Mouse (Mus musculus) thymus, adult 2 months (tissue): ENCODE measurements around the gene Kif1c.

Source experiments
- CTCF ChIP-seq: fragments of 200-500 bp; IDR thresholded peaks from 2 replicates; pipeline ENCODE4 v1.5.1; 2012; ENCODE audit warnings: mild to moderate bottlenecking, control low read depth, low read length, moderate library complexity, borderline replicate concordance; ENCODE audit not compliant: control insufficient read depth, poor library complexity, insufficient read depth; ENCODE audit errors: extremely low read depth
- POLR2A ChIP-seq: fragments of 200-500 bp; IDR thresholded peaks from 2 replicates; pipeline ENCODE4 v1.6.1; 2012; ENCODE audit warnings: mild to moderate bottlenecking, low read length, control low read depth, moderate library complexity; ENCODE audit not compliant: control insufficient read depth, poor library complexity, insufficient read depth; ENCODE audit errors: extremely low read depth

DNA sequence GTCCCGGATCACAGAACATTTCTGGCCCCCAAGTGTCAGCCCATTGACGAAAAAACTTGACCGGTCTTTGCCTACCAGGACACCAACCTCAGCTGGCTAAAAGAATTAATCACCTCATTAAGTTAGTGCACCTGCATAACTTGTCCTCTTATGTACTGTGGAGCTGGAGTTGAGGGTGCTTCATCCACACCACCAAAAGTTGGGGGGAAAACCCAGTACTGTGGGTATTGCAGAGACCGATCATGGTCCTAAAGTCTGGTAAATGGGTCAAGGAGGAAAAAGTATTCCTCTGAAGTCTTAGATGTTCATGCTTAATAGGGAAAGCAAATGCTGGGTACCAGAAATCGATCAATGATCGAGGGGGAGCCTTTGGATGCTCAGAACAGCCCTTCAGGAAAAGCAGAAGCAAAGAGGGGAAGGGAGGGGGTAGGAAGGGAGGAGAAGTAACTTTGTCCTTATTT lies 47.4 kb upstream of the Kif1c start:
- TF ChIP-seq POLR2A (no peak), CTCF (no peak)
